Mouse (Mus musculus): ENCODE data around the gene Hoxa2. TPM values are rescaled to one million over a fixed set of nuclear protein-coding genes. Genes with fewer than 3 reads are reported as not detected.
A peak's percentile ranks its signal among the peaks of the same experiment; 100 is the strongest.

The Hoxa2 gene
- 1.2 and 3.1 TPM in 2 replicates for polyA plus RNA-seq (2015; fragmentation: Nextera tagmentation; extraction: Ambion mirVana)

- Histone ChIP-seq H3K4me3 (peak within 1 kb of the TSS; percentile 47), H3K36me3 (no peaks in the 10 kb centered on the region), H3K9ac (peak within 1 kb of the TSS; percentile 44; the same call in 1 of the 2 replicates), H3K4me2 (peak within 1 kb of the TSS; percentile 51), H3K4me1 (replicated peaks) (peaks cover 13% of the 10 kb centered on the region), H3K27me3 (peaks cover 96% of the 10 kb centered on the region), H3K9me3 (replicated peaks) (no peaks in the 10 kb centered on the region), H3K27ac (peak within 1 kb of the TSS; percentile 68)
- under 1% methylated on average over 25 of the region's 25 CpGs for WGBS
- no peak for ATAC-seq (replicated peaks; ENCODE audit: insufficient number of reproducible peaks, insufficient read depth, low FRiP score, low read depth)
Measured at GRCm38 (mm10) chr6:52164626-52165440, at the start of gene Hoxa2. Hoxa2 (minus strand) TSS chr6:52164831.

- Histone ChIP-seq H3K36me3 (no peaks in the 10 kb centered on the region), H3K27me3 (peaks cover 100% of the 10 kb centered on the region), H3K4me3 (no peak overlapping the region), H3K9me3 (replicated peaks) (no peaks in the 10 kb centered on the region), H3K27ac (no peak overlapping the region), H3K4me2 (no peak overlapping the region), H3K4me1 (replicated peaks) (peaks cover 30% of the 10 kb centered on the region), H3K9ac (no peak overlapping the region)
- 23% methylated on average over 5 of the region's 5 CpGs for WGBS
- no peak for ATAC-seq (replicated peaks; ENCODE audit: insufficient number of reproducible peaks, insufficient read depth, low FRiP score, low read depth)
Measured at GRCm38 (mm10) chr6:52214271-52214670, 49.6 kb upstream of the Hoxa2 start.

GRCm38 (mm10) chr6:52213119-52213986, 48.7 kb upstream of the Hoxa2 start, which contains the start of the genes Hoxa3 and Gm28308:
Hoxa3 (minus strand) TSS chr6:52213336.
Gm28308 (minus strand) TSS chr6:52213339.
- H3K4me2 ChIP-seq, result peak within 1 kb of the TSS; percentile 57
- H3K36me3 ChIP-seq, result no peaks in the 10 kb centered on the region
- no peak for ATAC-seq (replicated peaks; ENCODE audit: insufficient number of reproducible peaks, insufficient read depth, low FRiP score, low read depth)
- H3K4me3 ChIP-seq, result peak within 1 kb of the TSS; percentile 42
- H3K27ac ChIP-seq, result no peak within 1 kb of the TSS
- peaks cover 36% of the 10 kb centered on the region for H3K4me1 ChIP-seq (replicated peaks)
- WGBS, result 7% methylated on average over 38 of the region's 38 CpGs
- H3K9me3 ChIP-seq (replicated peaks), result no peaks in the 10 kb centered on the region
- no peak within 1 kb of the TSS for H3K9ac ChIP-seq
- H3K27me3 ChIP-seq, result peaks cover 100% of the 10 kb centered on the region

- no peak overlapping the region for H3K9ac ChIP-seq
- peak overlapping the region; percentile 57 for H3K4me2 ChIP-seq
- no peaks in the 10 kb centered on the region for H3K9me3 ChIP-seq (replicated peaks)
- no peaks in the 10 kb centered on the region for H3K36me3 ChIP-seq
- peaks cover 99% of the 10 kb centered on the region for H3K27me3 ChIP-seq
- ATAC-seq (replicated peaks; ENCODE audit: insufficient number of reproducible peaks, insufficient read depth, low FRiP score, low read depth), result no peak
- peak overlapping the region; percentile 42 for H3K4me3 ChIP-seq
- peaks cover 40% of the 10 kb centered on the region for H3K4me1 ChIP-seq (replicated peaks)
- H3K27ac ChIP-seq, result no peak overlapping the region
- WGBS, result 1% methylated on average over 22 of the region's 22 CpGs
Measured at GRCm38 (mm10) chr6:52212556-52213118, 48.0 kb upstream of the Hoxa2 start.

GRCm38 (mm10) chr6:52211961-52212360, 47.3 kb upstream of the Hoxa2 start:
- Histone ChIP-seq H3K4me3 (peak overlapping the region; percentile 42), H3K9me3 (replicated peaks) (no peaks in the 10 kb centered on the region), H3K4me2 (peak overlapping the region; percentile 57), H3K27me3 (peaks cover 99% of the 10 kb centered on the region), H3K36me3 (no peaks in the 10 kb centered on the region), H3K4me1 (replicated peaks) (peaks cover 35% of the 10 kb centered on the region), H3K27ac (no peak overlapping the region), H3K9ac (no peak overlapping the region)
- 6% methylated on average over 13 of the region's 13 CpGs for WGBS
- ATAC-seq (replicated peaks; ENCODE audit: insufficient number of reproducible peaks, insufficient read depth, low FRiP score, low read depth), result no peak

GRCm38 (mm10) chr6:52211170-52211935, 46.7 kb upstream of the Hoxa2 start:
- peak overlapping the region; percentile 57 for H3K4me2 ChIP-seq
- 2% methylated on average over 37 of the region's 37 CpGs for WGBS
- H3K27ac ChIP-seq, result no peak overlapping the region
- H3K4me1 ChIP-seq (replicated peaks), result peaks cover 33% of the 10 kb centered on the region
- H3K4me3 ChIP-seq, result peak overlapping the region; percentile 42
- H3K9ac ChIP-seq, result no peak overlapping the region
- no peaks in the 10 kb centered on the region for H3K9me3 ChIP-seq (replicated peaks)
- peak; percentile 48; the same call in 1 of the 2 replicates for ATAC-seq (replicated peaks; ENCODE audit: insufficient number of reproducible peaks, insufficient read depth, low FRiP score, low read depth)
- peaks cover 99% of the 10 kb centered on the region for H3K27me3 ChIP-seq
- no peaks in the 10 kb centered on the region for H3K36me3 ChIP-seq

GRCm38 (mm10) chr6:52209685-52210046, 45.0 kb upstream of the Hoxa2 start:
- Histone ChIP-seq H3K4me3 (no peak overlapping the region), H3K27ac (no peak overlapping the region), H3K9ac (no peak overlapping the region), H3K4me2 (no peak overlapping the region), H3K36me3 (no peaks in the 10 kb centered on the region), H3K9me3 (replicated peaks) (no peaks in the 10 kb centered on the region), H3K4me1 (replicated peaks) (peaks cover 29% of the 10 kb centered on the region), H3K27me3 (peaks cover 99% of the 10 kb centered on the region)
- ATAC-seq (replicated peaks; ENCODE audit: insufficient number of reproducible peaks, insufficient read depth, low FRiP score, low read depth), result no peak
- 20% methylated on average over 12 of the region's 12 CpGs for WGBS

- Histone ChIP-seq H3K4me2 (peak overlapping the region; percentile 49), H3K27me3 (peaks cover 99% of the 10 kb centered on the region), H3K36me3 (no peaks in the 10 kb centered on the region), H3K4me3 (peak overlapping the region; percentile 33), H3K27ac (no peak overlapping the region), H3K4me1 (replicated peaks) (peaks cover 35% of the 10 kb centered on the region), H3K9ac (no peak overlapping the region), H3K9me3 (replicated peaks) (no peaks in the 10 kb centered on the region)
- no peak for ATAC-seq (replicated peaks; ENCODE audit: insufficient number of reproducible peaks, insufficient read depth, low FRiP score, low read depth)
- WGBS, result 14% methylated on average over 18 of the region's 18 CpGs
Measured at GRCm38 (mm10) chr6:52208868-52209684, 44.4 kb upstream of the Hoxa2 start.

GRCm38 (mm10) chr6:52208072-52208867, 43.6 kb upstream of the Hoxa2 start, which contains the start of gene Hoxa6:
Hoxa6 (minus strand) TSS chr6:52208722.
- no peak within 1 kb of the TSS for H3K9ac ChIP-seq
- WGBS, result 4% methylated on average over 44 of the region's 47 CpGs

More at GRCm38 (mm10) chr6:52208072-52208867, 43.6 kb upstream of the Hoxa2 start, which contains the start of gene Hoxa6:
- Histone ChIP-seq H3K27me3 (peaks cover 99% of the 10 kb centered on the region), H3K4me1 (replicated peaks) (peaks cover 43% of the 10 kb centered on the region), H3K4me3 (peak within 1 kb of the TSS; percentile 33), H3K27ac (no peak within 1 kb of the TSS), H3K9me3 (replicated peaks) (no peaks in the 10 kb centered on the region), H3K36me3 (no peaks in the 10 kb centered on the region), H3K4me2 (peak within 1 kb of the TSS; percentile 49)
- ATAC-seq (replicated peaks; ENCODE audit: insufficient number of reproducible peaks, insufficient read depth, low FRiP score, low read depth), result no peak
